Mouse (Mus musculus) ES-E14 (cell line): ENCODE measurements around the gene Caap1.
A peak's percentile ranks its signal among the peaks of the same experiment; 100 is the strongest.

ENCODE experiments used
- CHD2 ChIP-seq: IDR thresholded peaks from 2 replicates; pipeline ENCODE4 v1.6.1; 2014; ENCODE audit warnings: mild to moderate bottlenecking, low read depth, low read length, inconsistent platforms
- HCFC1 ChIP-seq: IDR thresholded peaks from 2 replicates; pipeline ENCODE4 v1.6.1; 2012; ENCODE audit warnings: low read length, inconsistent platforms, borderline replicate concordance; ENCODE audit not compliant: insufficient read depth
- MAFK ChIP-seq: IDR thresholded peaks from 2 replicates; pipeline ENCODE4 v1.6.1; 2014; ENCODE audit warnings: mild to moderate bottlenecking, low read depth, low read length, inconsistent platforms; ENCODE audit not compliant: insufficient read depth
- ZC3H11A ChIP-seq: IDR thresholded peaks from 2 replicates; pipeline ENCODE4 v1.6.1; 2012; ENCODE audit warnings: low read depth, mild to moderate bottlenecking, inconsistent platforms, low read length, borderline replicate concordance
- ZNF384 ChIP-seq: IDR thresholded peaks from 2 replicates; pipeline ENCODE4 v1.6.1; 2012; ENCODE audit warnings: low read depth, low read length, inconsistent platforms

DNA sequence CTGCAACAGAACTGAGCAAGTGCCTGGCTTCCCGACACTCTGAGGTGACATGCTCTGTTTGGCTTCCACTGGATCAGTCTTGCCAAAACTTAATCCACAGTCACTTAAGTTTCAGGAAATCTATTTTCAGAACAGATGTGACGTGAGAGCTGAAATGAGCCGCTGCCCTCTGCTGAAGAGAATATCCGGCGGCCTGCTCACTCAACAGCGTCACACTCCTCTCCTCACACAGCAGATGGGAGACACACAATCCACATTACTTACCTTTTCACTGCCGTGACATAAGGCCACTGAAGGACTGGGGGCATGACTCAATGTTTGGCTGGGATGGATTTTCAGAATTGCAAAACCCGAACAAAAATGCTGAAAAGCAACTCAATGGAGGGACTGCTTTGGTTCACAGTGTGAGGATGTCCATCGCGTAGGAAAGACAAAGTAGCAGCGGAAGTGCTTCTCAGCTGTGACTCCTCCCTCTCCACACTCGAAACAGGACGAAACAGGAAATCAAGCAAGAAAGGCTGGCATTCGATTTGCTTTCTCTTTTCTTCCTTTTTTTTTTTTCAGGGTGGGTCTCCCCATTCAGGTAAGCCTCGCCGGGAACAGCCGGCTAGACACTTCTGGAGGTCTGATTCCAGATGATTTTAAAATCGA, 79.7 kb downstream of the Caap1 start:
- no peak for TF ChIP-seq CHD2
- TF ChIP-seq HCFC1: no peak
- TF ChIP-seq MAFK: no peak
- no peak for TF ChIP-seq ZC3H11A
- TF ChIP-seq ZNF384: peak; percentile 61; the same call in 1 of the 2 replicates
